Mouse (Mus musculus) large intestine, adult 2 months (tissue): ENCODE measurements around the gene Fbln1. TPM values are rescaled to one million over a fixed set of nuclear protein-coding genes. Genes with fewer than 3 reads are reported as not detected.

Experiments used
- DNase-seq: peaks from one replicate; pipeline ENCODE4 v3.0.0-alpha.2; 2012; ENCODE audit warnings: low read depth, low spot score
- WGBS: fragments of 180-500 bp; shearing (Covaris S2); methylation state at CpG from one replicate; pipeline ENCODE4 v1.1.7; 2018; 5-methylcytosine and 5-hydroxymethylcytosine counted together
- polyA plus RNA-seq: library from polyadenylated mRNA; depleted of rRNA; stranded (reverse); fragments of >200 nt; gene quantifications from 2 replicates; pipeline ENCODE4 v1.2.3, GENCODE M21; 2012; rRNA removed

Gene Fbln1
- polyA plus RNA-seq: 85.1 and 164 TPM in 2 replicates

- 3% methylated on average over 64 of the region's 64 CpGs for WGBS
- no peak for DNase-seq
These were observed at the start of gene Fbln1 for GRCm38 (mm10) chr15:85205792-85206702. Gene Fbln1, plus strand, starts transcription at chr15:85205949.

DNA sequence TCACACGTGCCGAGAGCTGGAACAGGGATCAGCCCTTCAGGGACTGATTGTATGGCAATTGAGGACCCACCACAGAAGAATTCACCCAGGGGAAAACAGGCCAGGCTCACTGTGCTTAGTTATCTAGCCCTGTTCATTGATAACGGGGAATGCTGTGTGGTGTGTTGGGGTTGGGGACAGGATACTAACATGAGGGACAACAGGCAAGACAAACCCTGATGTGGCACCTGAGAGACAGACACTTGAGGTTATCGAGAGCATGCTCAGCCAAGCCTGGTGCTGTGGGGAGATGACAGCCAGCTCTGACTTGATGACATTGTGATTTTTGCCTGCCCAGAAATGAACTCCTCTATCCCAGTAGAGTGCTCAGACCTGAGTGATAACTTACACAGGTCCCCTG, 49.6 kb upstream of the Fbln1 start:
- 62% methylated on average over 4 of the region's 4 CpGs for WGBS
- no peak for DNase-seq

DNA sequence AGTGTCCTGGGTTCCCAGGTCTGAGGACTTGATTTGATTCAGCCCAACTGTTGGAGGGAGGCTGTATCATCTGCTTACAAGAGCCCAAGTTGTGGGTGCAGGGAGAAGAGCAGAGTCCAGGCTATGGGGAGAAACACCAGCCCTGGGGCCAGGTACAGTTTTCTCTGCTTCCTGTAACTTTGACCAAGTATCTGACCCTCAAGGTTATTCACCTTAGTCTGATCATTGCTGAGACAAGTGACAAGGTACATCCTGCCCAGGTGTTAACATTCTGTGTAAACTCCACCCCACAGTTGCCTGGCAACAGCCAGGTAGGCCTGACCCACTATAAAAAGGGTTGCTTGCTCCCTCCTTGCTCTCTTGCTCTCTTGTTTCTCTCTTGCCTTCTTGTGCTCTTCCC, 44.3 kb upstream of the Fbln1 start:
- DNase-seq: peak; percentile 18

DNA sequence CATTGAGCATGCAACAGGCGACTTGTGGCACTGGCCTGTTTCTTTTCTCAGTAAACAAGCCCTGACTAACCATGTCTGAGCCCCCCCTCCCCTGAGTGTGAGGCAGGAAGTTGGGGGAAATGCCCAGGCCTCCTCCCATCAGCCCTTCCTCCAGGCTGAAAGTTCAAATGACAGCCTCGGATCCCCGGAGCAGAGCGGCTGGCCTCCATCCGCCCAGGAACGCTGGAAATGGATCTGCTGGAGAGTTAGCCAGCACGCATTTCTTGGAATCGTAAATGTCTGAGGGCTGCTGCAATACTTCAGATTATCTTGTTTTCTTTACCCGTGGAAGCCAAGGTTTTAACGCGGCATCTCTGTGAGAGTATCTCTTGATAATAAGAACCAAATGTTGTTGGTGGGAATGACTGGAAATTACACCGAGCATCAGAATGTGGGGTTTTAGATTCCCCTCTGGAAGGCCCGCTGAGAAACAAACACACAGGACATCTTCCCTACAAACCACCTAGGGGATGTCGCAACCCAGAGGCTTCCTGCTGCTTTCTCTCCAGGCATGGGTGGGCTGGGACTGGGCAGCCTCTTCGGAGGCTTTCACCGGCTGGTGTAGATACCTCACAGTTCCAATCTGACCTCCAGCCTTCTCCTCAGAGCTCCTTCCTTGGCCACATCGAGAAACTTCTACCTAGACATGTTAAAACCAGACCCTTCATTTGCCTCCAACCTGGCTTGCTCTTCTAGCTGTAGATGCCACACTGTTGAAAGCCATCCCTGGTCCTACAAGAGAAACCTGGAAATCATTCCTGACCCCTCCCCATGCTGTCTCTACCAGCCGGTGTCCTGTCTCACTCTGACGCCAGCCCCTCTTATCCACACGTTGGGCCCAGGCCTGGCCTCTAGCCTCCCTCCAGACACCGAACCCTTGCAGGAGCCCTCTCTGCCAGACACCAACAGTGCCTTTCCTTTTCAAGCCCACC, 42.8 kb upstream of the Fbln1 start:
- DNase-seq: no peak
- 51% methylated on average over 21 of the region's 21 CpGs for WGBS

GRCm38 (mm10) chr15:85166433-85166933, 39.3 kb upstream of the Fbln1 start:
- 61% methylated on average over 11 of the region's 11 CpGs for WGBS
- no peak for DNase-seq

DNA sequence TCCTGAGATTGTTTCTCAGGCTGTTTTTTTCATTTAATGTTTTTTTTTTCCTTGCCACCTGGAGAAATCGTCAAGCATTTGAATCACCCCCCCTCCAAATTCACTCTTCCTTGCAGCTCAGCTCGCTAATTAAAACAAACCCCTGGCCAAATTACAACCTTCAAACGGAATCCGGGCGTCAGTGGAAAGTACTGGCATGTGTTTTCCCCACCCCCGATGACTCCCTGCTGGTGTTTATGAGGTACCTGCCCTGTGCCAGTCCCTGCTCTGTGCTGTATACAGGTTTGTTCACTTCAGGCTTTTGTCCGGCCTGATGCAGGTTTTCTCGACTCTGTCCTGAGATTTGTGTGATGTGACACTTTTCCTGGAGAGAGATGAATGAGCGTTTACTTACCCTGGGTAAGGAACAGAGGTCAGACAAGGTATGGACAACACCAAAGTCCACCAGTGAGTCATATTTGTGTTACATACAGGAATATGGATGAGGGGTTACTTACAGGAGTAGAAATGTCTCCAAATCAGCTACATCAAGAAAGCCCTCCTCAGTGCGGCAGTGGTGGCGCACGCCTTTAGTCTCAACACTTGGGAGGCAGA, 38.6 kb upstream of the Fbln1 start:
- 51% methylated on average over 12 of the region's 12 CpGs for WGBS

GRCm38 (mm10) chr15:85172054-85172453, 33.7 kb upstream of the Fbln1 start:
- DNase-seq: no peak
- 74% methylated on average over 2 of the region's 2 CpGs for WGBS

More for the DNA sequence above, 38.6 kb upstream of the Fbln1 start:
- no peak for DNase-seq

GRCm38 (mm10) chr15:85173425-85173824, 32.3 kb upstream of the Fbln1 start:
- 69% methylated on average over 8 of the region's 8 CpGs for WGBS
- no peak for DNase-seq

DNA sequence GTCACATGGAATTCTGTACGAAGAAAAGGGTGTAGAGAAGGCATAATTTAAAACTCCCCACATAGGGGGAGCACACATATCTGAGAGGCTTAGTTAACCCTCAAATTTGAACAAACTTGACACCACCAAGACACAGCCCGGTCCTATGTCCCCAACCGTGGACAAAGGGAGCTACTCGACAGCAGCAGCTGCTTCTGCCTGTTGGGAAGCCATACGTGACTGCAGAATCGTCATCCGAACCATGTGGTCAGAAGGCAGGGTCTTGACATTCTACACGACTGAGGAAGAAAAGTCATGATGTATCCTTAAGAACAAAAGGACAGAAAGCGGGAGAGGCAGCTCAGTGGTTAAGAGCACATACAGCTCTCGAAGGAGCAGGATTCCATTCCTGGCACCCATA, 31.7 kb upstream of the Fbln1 start:
- WGBS: 76% methylated on average over 10 of the region's 10 CpGs
- DNase-seq: no peak

DNA sequence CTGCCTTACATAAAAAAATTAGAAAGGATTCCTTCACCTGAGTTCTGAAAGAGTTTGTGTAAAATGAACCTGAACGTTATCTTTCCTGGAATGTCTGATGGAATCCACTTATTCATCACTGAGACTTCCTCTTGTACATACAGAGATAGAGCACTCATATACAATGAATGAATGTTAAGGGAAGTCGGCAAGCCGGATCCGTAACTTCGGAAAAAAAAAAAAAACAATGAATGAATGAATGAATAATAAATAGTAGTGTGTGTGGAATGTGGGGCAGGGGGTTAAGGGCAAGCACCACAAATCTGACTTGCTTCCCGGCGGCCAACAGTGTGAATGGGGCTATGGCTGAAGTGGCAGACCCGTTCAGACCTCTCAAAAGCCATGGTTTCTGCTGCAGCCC, 28.2 kb upstream of the Fbln1 start:
- peak; percentile 79 for DNase-seq
- 85% methylated on average over 8 of the region's 8 CpGs for WGBS

- no peak for DNase-seq
- WGBS: 62% methylated on average over 6 of the region's 6 CpGs
These were observed 27.6 kb upstream of the Fbln1 start for GRCm38 (mm10) chr15:85178172-85178571.

DNA sequence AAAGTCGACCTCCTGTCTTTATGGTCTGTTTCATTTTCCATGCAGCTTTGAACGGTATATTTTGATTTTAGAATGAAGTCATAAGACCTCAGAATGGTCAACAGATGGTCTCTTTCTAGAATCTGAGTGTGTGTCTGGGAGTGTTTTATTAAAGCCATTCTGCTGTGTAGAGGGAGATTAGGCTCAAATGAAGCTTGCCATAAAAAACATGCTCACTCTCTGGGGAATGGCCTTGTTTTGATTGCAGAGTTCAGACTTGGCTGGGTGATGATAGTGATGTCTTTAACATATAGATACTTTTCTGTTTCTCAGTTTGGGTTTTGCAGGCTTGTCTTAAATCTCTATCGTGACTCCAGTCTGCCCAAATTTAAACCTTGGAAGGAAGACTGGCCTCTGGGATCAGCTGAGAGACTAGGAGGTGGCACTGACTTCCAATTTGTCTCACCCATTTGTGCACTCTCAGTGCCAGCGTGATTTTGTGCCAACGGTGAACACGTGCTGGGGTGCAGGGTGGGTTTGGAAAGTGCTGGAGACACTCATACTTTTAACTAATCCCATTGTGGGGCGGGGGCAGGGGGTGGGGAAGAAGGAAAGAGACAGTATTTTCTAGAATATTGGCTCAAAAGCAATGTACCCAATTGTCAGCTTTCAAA, 26.1 kb upstream of the Fbln1 start:
- 60% methylated on average over 7 of the region's 7 CpGs for WGBS
- no peak for DNase-seq

- no peak for DNase-seq
These were observed 25.4 kb upstream of the Fbln1 start for GRCm38 (mm10) chr15:85180368-85180767.

GRCm38 (mm10) chr15:85182063-85182462, 23.7 kb upstream of the Fbln1 start:
- WGBS: 83% methylated on average over 4 of the region's 4 CpGs
- DNase-seq: no peak

DNA sequence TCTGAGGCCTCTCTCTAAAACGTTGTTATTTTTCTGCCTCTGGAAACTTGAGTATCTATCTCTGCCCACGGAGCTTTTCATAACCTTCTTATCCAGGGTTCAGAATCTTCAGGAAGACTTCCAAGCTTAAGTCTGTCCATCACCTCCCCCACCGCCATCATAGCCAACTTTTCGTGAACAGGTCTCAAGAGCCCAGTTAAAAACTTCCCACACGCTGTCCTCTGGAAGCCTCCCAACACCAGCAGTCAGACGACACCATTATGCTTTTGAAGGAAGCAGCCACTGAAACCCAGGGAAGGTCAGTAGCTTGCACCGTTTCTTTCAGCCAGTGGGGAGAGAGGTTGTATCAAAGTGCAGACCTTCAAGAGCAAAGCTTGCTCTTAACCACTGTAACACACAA, 18.8 kb upstream of the Fbln1 start:
- WGBS: 59% methylated on average over 7 of the region's 7 CpGs

GRCm38 (mm10) chr15:85188167-85188778, 17.5 kb upstream of the Fbln1 start:
- DNase-seq: no peak
- WGBS: 47% methylated on average over 8 of the region's 8 CpGs

More for the DNA sequence above, 18.8 kb upstream of the Fbln1 start:
- no peak for DNase-seq

GRCm38 (mm10) chr15:85200446-85201289, 5.1 kb upstream of the Fbln1 start:
- no peak for DNase-seq
- WGBS: 51% methylated on average over 14 of the region's 14 CpGs

GRCm38 (mm10) chr15:85202199-85202598, 3.5 kb upstream of the Fbln1 start:
- WGBS: 72% methylated on average over 9 of the region's 9 CpGs
- DNase-seq: no peak
